Comparison of ENCODE assay signal across 30 mouse cellular contexts in genomic region chr14:122528475-122528874, GRCm38 (mm10). TPM values are rescaled to one million over a fixed set of nuclear protein-coding genes. Genes with fewer than 3 reads are reported as not detected.
"Had no signal": no experiment of that assay in that cellular context is flagged by ENCODE, and none has a peak within 500 bp of the region (broad histone marks: within the 10 kb centered on the region; RNA-seq: fewer than 3 reads in every experiment).

No protein-coding gene starts in this region.

- H3K4me3 ChIP-seq: limb, embryonic 12.5 days; limb, embryonic 15.5 days; liver, embryonic 13.5 days; midbrain, embryonic 12.5 days; midbrain, embryonic 15.5 days; myocyte; neural tube, embryonic 13.5 days; stomach, embryonic 15.5 days had no signal

- H3K4me2 ChIP-seq: limb, embryonic 12.5 days; limb, embryonic 15.5 days; liver, embryonic 13.5 days; midbrain, embryonic 12.5 days; midbrain, embryonic 15.5 days; neural tube, embryonic 13.5 days; stomach, embryonic 15.5 days had no signal

- ATAC-seq: midbrain, embryonic 15.5 days had no signal

- H3K4me1 ChIP-seq: limb, embryonic 12.5 days; limb, embryonic 15.5 days; stomach, embryonic 15.5 days had no signal

- DNase-seq: kidney, adult 2 months; kidney, postnatal 25 days; left cerebral cortex, postnatal 4 days; liver, embryonic 13.5 days; lung, adult 2 months; lung, postnatal 14 days; lung, postnatal 4 days; retina, postnatal 1 day; right cerebral cortex, postnatal 25 days; spleen, adult 18-20 months; thymus, postnatal 25 days had no signal

- H3K36me3 ChIP-seq: limb, embryonic 12.5 days; limb, embryonic 15.5 days; liver, embryonic 13.5 days; midbrain, embryonic 12.5 days; midbrain, embryonic 15.5 days; neural tube, embryonic 13.5 days; stomach, embryonic 15.5 days had no signal

- H3K9ac ChIP-seq: limb, embryonic 12.5 days; limb, embryonic 15.5 days; liver, embryonic 13.5 days; midbrain, embryonic 12.5 days; midbrain, embryonic 15.5 days; neural tube, embryonic 13.5 days; stomach, embryonic 15.5 days had no signal

- H3K9me3 ChIP-seq: limb, embryonic 15.5 days; liver, embryonic 13.5 days; midbrain, embryonic 12.5 days; midbrain, embryonic 15.5 days; neural tube, embryonic 13.5 days; stomach, embryonic 15.5 days had no signal

- H3K27me3 ChIP-seq: limb, embryonic 12.5 days; limb, embryonic 15.5 days; liver, embryonic 13.5 days; midbrain, embryonic 12.5 days; midbrain, embryonic 15.5 days; neural tube, embryonic 13.5 days; stomach, embryonic 15.5 days had no signal

- H3K27ac ChIP-seq: kidney, postnatal 0 days; limb, embryonic 12.5 days; limb, embryonic 15.5 days; liver, embryonic 13.5 days; midbrain, embryonic 12.5 days; midbrain, embryonic 15.5 days; neural tube, embryonic 13.5 days; stomach, embryonic 15.5 days had no signal

RNA-seq across cellular contexts. Expression of gene Gm10837, which starts 38.1 kb away (rescaled TPM):
- total RNA-seq: layer of hippocampus, postnatal 10 days; left cerebral cortex, adult 8-10 months; megakaryocyte progenitor cell, adult 5-6 weeks; megakaryocyte-erythroid progenitor cell, adult 5-6 weeks; monocyte, adult 5-6 weeks; neutrophil, adult 5-6 weeks had no signal
- polyA plus RNA-seq: kidney, adult 2 months; kidney, embryonic 14.5 days; kidney, postnatal 0 days; large intestine, adult 2 months; limb, embryonic 15.5 days; liver, embryonic 13.5 days; liver, embryonic 16.5 days; lung, adult 2 months; lung, embryonic 16.5 days; myocyte; stomach, embryonic 15.5 days; thymus, postnatal 0 days had no signal

RNA-seq across cellular contexts. Expression of gene Zic2, which starts 53.2 kb away (rescaled TPM):
- total RNA-seq: megakaryocyte progenitor cell, adult 5-6 weeks; megakaryocyte-erythroid progenitor cell, adult 5-6 weeks; monocyte, adult 5-6 weeks; neutrophil, adult 5-6 weeks had no signal
- polyA plus RNA-seq: kidney, adult 2 months; kidney, embryonic 14.5 days; kidney, postnatal 0 days; large intestine, adult 2 months; liver, embryonic 13.5 days; liver, embryonic 16.5 days; lung, adult 2 months; lung, embryonic 16.5 days; stomach, embryonic 15.5 days; thymus, postnatal 0 days had no signal
